Mouse (Mus musculus) layer of hippocampus, adult 2 months (tissue): ENCODE measurements at regions not wholly inside any gene's neighbourhood (a gene's known extent, or its start where the extent isn't known, plus 50 kb on each side); places are given as distances from the start of the nearest gene placed in this dataset.
A peak's percentile ranks its signal among the peaks of the same experiment; 100 is the strongest.

Experiments used
- DNase-seq, 2 experiments: peaks; one replicate each; pipeline ENCODE4 v3.0.0; 2022; ENCODE audit warnings: low spot score in 2 of 2
- H3K27ac ChIP-seq: fragments of 200-600 bp; 2 replicates; pipeline ENCODE4 v1.8.1; 2022
- H3K4me3 ChIP-seq: fragments of 200-600 bp; 2 replicates; pipeline ENCODE4 v1.8.1; 2022; ENCODE audit warnings: mild to moderate bottlenecking
- CTCF ChIP-seq: fragments of 200-600 bp; conservative IDR thresholded peaks from 2 replicates; pipeline ENCODE4 v1.8.1; 2022; ENCODE audit warnings: antibody characterized with exemption, mild to moderate bottlenecking, moderate library complexity

DNA sequence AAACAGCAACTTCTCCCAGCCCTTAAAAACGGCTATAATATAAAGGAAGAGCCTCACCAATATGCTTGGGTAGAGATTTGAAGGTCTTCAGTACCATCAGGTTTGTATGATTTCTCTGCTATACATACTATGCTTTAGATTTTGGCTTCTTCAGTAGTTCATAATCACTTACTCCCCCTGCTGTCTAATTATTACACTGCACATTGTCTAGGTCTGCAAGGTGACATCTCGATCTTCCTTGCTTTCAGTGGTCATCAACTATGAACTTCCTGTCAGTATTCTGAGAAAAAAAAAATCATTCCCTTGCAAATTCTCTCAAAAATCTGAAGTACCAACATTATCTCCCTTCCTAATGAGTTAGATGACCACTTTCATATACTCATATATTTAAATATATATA, 225.4 kb upstream of the Galnt5 start:
- DNase-seq = no peak
- Histone ChIP-seq H3K4me3 (no peak overlapping the region), H3K27ac (no peak overlapping the region)
- TF ChIP-seq CTCF = peak; percentile 70

DNA sequence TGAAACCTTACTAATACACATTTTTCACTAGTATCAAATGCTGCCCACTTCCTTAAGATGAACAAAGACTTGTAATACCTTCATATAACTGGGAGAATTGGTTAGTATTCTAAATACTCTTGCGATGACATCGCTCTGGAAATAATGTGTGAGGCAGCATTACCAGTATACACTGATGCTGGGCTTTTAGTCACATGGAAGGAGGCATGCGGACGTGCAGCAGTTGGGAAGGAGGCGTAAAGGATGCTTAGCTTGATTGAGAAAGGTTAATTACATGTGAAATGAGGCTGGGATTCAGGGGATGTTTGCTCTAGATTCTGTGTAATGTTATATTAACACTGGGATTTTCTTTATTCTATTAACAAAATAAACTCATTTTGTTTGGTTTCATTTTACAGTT, 221.5 kb upstream of the Galnt5 start:
- H3K4me3 ChIP-seq = no peak overlapping the region
- no peak overlapping the region for H3K27ac ChIP-seq
- no peak for TF ChIP-seq CTCF
- no peak for DNase-seq

DNA sequence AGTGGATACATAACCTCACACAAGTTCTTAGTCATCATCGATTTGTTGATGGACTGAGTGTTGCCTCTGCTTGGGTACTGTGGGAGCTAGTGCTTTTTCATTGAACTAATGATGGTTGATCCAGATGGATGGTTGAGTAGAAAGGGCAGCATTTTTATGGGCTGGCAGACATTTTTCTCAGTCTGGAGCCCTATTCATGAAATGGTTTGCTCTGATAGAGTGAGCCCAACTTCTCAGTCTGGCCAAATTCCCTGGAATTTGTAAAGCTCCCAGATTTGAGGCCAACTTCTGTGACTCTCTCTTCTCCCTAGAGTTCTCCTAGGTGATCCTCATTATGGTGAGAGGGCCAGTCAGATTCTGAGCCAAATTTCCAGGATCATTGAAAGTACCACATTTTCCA, 216.8 kb upstream of the Galnt5 start:
- TF ChIP-seq CTCF = no peak
- H3K4me3 ChIP-seq = no peak overlapping the region
- peak in 1 of 2 experiments; percentile 1 for DNase-seq

DNA sequence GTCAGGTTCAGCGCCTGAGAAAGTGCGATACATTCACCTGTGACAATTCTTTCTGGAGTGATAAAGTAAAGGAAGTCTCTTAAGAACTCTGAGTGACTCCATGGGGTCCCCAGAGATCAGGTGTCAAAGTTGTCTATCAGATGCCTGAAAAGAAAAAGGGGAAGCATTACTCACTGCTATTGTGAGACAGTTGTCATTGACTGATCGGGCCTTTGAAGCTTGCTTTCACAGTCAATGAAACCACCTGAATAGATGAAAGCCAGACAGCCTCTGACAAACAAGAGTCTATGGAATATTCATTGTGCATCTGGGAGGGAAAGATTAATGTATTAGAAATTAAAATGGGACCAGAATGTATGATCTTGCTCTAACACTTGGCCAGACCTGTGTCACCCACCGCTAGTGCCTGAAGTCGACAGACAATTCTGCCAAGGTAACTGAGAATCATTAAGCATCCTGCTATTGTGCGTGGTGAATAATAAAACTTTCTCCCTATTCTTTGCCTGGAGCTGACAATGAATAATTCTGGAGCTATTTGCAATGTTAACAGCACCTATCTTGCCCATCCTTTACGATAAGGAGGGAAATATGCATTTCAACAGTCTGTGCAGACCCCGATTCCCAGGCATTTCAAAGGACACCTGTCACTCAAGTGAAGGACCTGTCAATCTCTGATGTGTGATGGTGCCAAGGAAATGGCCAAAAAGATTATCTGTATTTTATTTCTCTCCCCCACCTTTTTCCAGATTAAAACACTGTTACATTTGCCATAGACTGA, 204.0 kb upstream of the Galnt5 start:
- no peak for TF ChIP-seq CTCF
- Histone ChIP-seq H3K4me3 (no peak overlapping the region), H3K27ac (no peak overlapping the region)
- DNase-seq = no peak

More for the DNA sequence above, 216.8 kb upstream of the Galnt5 start:
- H3K27ac ChIP-seq = no peak overlapping the region

DNA sequence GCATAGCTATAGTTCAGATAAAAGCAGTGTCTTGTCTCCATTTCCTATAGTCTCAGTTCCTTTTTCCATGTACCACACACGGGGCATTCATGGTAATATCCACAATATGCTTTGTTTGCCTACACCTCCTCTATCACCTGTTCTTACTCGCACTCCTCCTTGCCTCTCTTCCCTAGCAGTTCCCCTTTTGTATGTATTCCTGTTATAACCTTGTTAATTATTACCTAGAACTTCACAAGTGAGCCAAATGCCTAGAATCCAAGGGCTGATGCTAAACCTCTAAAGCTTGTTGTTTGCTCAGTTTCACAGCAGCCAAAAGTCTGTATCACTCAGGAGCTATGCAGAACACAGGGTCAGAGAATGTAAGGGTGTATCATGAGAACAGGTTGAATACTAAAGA, 198.4 kb upstream of the Galnt5 start:
- TF ChIP-seq CTCF = no peak
- Histone ChIP-seq H3K4me3 (no peak overlapping the region), H3K27ac (no peak overlapping the region)
- no peak for DNase-seq

DNA sequence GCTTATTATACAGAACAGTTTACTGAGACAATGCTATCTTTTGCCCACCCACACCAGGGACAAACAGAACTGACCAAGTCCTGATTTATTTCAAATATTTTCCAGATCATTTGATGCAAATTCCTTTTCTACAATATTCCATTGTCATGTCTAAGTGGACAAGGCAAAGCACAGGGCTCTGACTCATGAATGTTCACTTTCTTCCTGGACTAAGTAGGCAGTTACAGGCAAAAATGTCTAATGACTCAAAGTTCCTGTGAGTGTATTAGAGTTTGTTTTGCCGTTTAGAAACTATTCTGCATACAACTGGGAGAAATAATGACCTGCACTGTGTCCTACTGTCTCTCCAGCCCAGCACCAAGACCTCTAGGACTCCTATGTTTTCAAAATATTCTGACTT, 189.8 kb upstream of the Galnt5 start:
- Histone ChIP-seq H3K4me3 (no peak overlapping the region), H3K27ac (no peak overlapping the region)
- TF ChIP-seq CTCF = no peak
- DNase-seq = no peak

DNA sequence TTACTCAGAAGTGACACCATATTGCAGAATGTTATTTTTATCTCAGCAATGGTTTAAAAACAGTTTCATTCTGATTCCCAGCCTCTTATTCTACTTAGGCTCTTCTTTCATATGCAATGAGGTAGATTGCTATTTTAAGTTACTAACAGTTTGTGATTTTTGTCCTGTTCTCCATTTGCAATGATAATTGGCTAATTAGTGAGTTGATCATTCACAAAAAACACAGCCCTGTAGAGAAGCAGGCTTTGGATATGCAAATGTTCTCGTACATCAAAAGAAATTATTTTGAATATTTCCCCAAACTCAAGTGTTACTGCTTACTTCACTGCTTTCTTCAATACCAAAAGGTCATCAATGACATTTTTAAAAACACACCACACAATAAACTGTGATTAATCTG, 184.7 kb upstream of the Galnt5 start:
- TF ChIP-seq CTCF = no peak
- DNase-seq = peak in 1 of 2 experiments; percentile 12
- Histone ChIP-seq H3K4me3 (no peak overlapping the region), H3K27ac (no peak overlapping the region)

DNA sequence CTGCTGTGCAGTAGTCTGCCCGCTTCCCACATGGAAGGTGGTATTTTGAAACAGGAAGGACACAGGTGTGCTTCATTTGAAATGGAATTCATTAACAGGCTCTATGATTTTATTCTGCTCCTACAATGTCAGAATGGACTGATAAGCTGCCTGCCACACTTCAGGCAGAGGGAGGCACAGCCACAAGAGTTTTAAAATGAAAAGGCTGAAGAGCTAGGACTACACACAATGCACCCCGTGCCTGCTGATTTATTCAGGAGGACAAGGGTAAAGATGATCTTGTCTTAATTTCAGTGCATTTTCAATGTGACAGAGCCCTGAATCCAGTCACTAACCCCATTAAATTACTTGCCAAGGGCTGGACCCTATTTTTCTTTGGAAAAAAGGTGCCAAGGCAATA, 177.3 kb upstream of the Galnt5 start:
- no peak for TF ChIP-seq CTCF

DNA sequence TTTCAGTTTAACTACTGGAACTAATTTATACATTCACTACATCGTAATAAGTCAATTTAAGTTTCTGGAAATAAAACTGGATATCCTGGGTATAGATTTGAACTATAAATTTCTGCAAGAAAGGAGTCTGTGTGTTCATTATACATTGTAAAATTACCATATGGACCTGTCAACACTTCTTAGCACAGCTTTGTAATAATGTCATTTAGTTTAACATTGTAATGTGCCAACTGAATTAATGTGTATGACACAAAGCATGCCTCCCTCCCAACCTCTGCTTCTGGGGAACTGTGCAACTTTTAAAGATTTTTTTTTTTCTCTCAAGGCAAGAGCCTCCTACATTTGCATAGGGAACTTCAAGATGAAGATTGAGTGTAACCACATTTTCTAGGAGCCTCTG, 176.8 kb upstream of the Galnt5 start:
- H3K27ac ChIP-seq = no peak overlapping the region
- H3K4me3 ChIP-seq = no peak overlapping the region
- DNase-seq = no peak
- no peak for TF ChIP-seq CTCF

More for the DNA sequence above, 177.3 kb upstream of the Galnt5 start:
- no peak for DNase-seq
- H3K4me3 ChIP-seq = no peak overlapping the region
- no peak overlapping the region for H3K27ac ChIP-seq

DNA sequence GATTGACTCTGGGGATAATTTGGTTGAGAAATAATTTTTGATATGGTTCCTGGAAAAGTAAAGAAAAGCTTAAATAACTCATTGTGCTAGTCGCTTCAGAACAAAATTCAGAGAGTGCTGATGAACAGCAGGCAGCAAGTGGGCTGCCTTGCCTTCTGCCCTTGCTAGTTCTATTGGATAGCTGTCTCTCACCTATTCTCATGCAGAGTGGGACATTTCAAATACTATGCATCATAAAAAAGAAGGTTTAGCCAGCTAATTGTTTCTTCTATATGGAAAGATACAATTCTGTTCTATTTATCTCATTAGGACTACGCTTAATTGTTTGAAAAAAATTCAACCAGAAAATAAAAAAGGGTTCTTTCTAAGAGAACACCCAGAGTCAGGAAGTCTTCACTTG, 169.4 kb upstream of the Galnt5 start:
- no peak overlapping the region for H3K27ac ChIP-seq
- no peak for DNase-seq
- no peak for TF ChIP-seq CTCF
- no peak overlapping the region for H3K4me3 ChIP-seq

DNA sequence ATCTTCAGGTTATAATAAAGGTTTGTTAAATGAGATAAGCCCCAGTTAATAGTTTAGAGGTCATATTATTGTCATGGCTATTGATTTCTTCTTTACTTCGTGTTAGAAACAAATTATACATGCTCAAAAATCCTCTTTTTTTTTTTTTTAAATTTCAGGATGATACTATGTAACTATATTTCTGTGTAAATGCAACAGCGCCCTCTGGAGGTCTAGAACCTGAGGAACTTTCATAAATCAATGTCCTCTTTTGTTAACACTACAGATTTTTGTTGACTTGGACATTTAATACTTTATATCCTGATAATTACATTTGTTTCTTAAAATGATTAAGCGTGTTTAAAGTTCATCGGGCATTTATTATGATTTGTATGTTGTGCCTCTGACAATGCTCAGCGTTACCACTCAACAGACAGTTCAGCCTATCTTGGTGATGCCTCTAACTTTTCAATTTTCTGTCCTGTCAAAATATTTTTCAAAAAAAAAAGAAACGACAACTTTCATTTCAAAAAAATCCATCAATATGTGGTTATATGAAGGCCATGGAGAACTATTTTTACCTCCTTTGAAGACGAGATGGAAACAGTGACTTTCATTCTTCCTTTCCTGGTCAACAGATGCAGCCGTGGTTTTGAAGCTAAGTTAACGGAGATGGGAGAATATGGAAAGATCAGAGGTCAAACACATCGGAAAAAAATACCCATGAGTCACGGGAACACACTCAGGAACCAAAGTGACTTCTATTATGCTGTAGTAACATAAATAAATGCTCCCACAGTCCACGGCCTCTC, 164.9 kb upstream of the Galnt5 start:
- peak; percentile 39 to 72 for DNase-seq
- TF ChIP-seq CTCF = peak; percentile 91
- no peak overlapping the region for H3K4me3 ChIP-seq
- H3K27ac ChIP-seq = no peak overlapping the region

DNA sequence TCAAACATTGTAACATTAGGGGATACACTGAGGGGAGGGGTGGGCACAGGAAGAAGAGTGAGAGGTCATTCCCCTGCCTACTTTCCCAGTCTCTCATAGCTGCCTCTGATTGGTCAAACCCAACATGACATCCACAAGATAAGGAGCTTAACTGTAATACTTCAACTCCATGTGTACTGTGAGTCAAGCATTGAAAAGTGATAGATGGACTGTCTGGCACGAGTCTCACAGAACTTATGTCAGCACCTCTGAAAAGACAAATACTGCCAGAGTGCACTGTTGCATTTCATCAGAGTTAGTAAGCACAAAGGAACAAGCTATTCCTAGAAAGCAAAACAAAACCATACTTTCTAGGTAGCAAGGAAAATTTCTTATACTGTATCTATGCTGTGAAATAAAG, 152.5 kb upstream of the Galnt5 start:
- no peak for TF ChIP-seq CTCF

DNA sequence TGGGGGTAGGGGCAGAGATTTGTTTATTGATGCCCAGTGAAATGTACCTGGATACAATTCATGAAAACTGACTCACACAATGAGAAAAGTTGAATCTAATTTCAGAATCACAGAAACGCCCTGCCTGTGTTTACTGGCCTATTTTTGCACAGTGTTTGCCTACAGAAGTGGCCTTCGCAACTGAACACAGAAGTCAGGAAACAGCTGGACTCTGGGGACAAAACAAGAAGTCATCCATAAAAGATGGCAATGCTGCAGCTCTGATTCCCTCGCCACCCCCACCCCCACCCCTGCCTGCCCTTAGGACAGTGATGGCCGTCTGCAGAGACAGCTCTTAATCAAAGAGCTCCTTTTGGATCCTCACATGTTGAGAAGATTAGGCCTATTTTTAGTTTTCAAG, 150.0 kb upstream of the Galnt5 start:
- H3K4me3 ChIP-seq = no peak overlapping the region
- H3K27ac ChIP-seq = no peak overlapping the region
- TF ChIP-seq CTCF = no peak
- no peak for DNase-seq

More for the DNA sequence above, 152.5 kb upstream of the Galnt5 start:
- Histone ChIP-seq H3K27ac (no peak overlapping the region), H3K4me3 (no peak overlapping the region)
- DNase-seq = no peak

DNA sequence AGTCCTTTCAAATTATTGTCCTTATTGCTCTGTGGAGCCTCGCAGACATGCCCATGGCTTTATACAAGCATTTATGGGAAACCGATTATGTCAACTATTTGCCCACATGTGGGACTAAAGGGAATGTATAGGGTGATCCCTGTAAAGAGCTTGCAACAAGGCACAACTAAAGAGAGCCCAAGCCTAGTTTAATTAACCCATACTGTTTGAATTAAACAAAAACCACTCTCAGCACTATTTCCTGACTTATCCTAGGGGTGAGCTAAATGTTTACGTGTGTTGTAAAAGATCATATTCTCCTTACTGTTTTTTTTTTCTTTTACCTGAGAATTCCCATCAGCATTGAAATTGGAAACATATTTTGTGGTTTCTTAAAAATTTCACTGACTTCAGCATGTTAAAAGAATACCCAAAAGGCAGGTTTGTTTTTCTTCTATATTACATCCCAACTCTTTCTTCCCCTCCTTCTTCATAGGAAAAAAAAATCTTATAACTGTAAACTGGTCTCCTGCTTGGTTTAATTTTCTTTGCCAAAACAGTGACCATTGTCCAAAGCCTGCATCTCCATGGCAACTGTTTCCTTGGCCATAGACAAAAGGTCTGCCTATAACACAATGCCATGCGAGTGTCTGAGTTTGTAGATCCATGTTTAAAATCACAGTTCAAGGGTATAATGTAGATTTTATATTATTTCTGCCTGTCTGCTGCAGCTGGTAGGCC, 148.2 kb upstream of the Galnt5 start:
- no peak for TF ChIP-seq CTCF
- DNase-seq = no peak
- Histone ChIP-seq H3K4me3 (no peak overlapping the region), H3K27ac (no peak overlapping the region)
